Mouse (Mus musculus): Measurements from ENCODE around the gene 1700123O20Rik.

1700123O20Rik gene

DNA sequence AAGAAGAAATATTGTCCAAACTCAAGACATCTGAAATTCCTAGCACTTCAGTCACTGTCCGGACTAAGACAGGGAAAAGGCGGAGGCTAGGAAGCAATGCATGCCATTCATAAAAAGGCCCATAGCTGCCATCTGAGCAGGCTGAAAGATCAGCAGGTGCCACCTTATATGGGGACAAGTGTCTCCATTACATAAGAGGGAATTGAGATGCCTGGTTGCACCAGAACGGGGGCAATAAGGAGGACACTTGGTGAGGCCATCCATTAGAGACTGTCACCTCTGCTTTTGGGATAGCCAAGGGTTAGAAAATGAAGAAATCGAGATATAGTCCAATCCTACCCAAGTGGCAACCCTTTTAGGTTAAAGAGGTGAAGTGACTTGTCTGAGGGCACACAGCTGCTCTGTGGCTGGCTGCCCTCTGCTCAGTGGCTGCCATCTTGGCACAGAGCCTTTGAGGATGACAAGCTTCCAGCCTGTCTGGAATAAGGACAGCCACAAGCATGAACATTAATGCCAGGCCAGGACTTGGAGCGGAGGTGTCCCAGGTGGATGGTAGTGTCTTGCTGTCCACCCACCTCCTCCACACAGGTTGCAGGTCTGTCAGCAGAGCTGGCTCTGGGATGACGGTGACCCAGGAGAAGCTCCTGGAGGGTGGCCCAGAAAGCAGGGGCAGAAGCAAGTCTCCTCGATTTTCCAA lies 34.8 kb downstream of the 1700123O20Rik start:
- ATAC-seq (ENCODE audit: insufficient number of reproducible peaks, low FRiP score, low TSS enrichment) = peak; percentile 57; the same call in 1 of the 2 replicates

DNA sequence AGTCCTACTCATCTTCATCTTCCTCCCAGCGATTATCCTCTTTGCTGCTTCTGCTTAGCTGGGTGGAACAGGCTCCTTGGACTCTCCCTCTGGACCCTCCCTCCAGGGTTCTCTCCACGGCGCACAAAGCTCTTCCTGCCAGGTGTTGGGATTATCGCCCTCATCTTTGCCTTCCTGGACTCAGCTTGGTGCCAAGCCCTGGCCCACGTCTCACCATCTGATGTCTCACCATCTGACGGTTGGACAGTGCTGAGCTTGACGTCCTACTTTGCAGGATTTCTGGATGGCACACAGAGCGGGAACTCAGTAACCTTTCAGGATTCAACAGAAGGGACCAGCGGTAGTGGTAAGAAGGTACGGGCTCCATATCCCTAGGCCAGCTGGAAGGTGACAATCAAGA lies 35.7 kb downstream of the 1700123O20Rik start:
- peak; percentile 62; the same call in 1 of the 2 replicates for ATAC-seq (ENCODE audit: insufficient number of reproducible peaks, low FRiP score, low TSS enrichment)

DNA sequence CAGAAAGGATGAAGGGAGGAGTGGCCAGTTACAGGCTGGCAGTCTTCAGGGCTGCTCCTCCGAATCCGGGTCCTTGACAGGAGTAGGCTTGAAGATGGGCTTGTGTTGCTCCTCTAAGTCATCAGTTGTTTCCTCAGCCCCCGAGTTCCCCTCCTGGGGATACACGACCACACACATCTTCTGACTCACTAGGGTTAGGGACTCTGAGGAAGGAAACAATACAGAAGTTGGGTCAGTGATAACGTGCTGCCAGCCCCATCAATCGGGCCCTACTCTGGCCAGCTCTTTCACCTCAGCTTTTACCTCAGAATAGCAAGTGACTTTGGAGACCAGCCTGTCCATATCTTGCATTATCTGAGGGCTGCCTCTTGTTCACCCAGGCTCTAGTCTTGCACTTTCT lies 38.0 kb downstream of the 1700123O20Rik start:
- ATAC-seq (ENCODE audit: insufficient number of reproducible peaks, low FRiP score, low TSS enrichment) = no peak

DNA sequence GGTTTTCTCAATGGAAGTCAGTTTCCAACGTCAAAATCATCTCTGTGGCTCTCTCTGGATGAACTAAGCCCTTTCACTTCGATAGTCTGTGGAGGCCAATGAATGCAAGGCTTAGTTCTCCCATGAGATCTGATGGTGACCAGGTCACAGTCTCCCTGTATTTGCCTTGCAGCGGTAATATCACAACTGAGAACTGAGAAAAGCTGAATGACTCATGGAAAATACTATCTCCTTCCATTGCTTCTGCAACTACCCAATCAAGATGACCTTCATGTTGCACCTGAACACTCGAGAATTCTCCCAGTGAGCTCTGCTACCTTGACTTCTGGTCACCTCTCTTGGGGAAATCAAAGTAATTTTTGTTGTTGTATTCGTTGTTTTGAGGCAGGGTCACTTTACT lies 41.5 kb downstream of the 1700123O20Rik start:
- ATAC-seq (ENCODE audit: insufficient number of reproducible peaks, low FRiP score, low TSS enrichment) = no peak

DNA sequence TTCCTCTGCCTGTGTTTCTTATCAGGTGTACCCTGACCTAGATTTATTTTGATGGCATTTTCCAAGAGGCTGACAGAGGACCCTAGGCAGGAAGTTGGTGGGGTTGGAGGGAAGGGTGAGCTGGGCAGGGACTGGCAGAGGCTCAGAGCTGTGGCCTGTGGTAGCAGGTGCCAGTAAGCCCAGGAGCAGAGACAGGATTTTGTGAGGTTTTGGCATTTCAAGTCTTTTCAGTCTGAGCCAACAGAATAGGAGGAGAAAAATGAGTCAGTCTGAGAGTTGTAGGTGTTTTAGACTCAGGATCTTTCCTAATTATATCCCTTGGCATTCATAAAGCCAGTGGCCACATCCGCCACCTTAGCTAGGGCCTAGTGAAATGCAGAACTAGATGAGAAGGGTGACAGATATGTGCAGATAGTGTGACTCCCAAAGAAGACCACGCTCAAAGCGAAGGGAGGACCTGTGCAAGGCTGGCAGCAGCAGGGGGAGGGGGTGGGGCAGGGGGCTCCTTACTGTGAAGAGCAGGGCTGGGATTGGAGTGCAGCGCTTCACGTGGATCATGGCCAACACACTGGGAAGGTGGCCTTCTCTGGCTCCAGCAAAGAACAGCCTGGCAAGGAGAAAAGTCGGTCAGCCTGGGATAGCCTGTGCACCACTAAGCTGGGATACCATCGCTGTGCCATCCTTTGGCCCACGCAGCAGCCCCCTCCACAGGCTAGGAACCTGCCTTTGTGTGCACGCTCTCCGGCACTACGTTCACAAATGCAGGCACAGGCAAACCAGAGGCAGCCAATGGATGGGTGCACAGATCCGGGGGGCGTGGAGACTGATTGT lies 43.0 kb downstream of the 1700123O20Rik start:
- ATAC-seq (ENCODE audit: insufficient number of reproducible peaks, low FRiP score, low TSS enrichment) = peak; percentile 47; the same call in 1 of the 2 replicates

DNA sequence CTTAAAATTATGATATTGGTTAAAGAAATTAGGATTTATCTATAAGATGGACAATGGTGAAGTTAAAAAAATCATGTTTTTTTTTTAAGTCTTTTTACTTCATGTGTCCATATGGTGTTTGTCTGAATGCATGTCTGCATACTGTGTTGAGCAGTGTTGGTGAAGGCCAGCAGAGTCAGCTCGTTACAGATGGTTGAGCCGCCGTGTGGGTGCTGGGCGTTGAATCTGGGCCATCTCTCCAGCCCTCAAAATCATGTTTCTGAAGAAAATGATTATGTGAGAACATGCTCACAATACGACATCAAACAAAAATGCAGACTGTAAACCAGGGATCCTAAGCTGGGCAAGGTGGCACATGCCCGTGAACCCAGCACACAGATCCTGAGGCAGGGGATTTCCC lies 44.3 kb downstream of the 1700123O20Rik start:
- no peak; the same call in 1 of the 2 replicates for ATAC-seq (ENCODE audit: insufficient number of reproducible peaks, low FRiP score, low TSS enrichment)

DNA sequence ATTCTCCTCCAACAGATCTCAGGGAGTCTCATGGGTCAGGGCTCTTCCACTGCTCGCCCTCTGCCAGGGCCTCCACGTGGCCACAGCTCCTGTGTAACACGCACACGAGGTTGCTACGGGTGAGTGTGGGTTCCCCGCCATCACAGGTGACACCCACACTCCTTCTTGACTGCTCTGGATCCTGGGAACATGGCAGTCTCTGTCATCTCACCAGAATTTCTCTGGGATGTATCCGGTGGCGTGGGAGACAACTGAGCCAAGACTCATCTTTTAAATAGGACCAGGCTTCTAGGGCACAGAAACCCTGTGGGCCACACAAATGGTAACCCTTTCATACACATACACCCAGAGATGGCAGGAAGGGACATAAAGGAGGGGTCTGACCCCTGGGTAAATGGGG lies 46.2 kb downstream of the 1700123O20Rik start:
- no peak for ATAC-seq (ENCODE audit: insufficient number of reproducible peaks, low FRiP score, low TSS enrichment)

DNA sequence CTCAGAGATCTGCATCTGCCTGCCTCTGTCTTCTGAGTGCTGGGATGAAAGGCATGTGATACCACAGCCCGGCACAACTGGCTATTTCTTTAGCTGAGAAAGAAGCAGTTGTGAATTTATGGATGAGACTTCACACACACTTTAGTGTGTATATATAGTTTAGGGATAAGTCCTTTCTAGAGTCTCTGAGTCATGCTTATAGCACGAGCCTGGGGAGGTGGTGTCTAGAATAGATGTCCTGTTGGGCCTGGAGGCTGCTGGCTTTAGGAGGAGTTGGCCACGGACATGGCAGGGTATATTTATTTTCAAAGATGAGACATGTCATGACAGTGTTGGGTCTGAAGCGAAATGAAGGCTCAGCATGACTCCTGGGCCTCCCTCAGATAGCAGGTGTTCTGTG lies 48.0 kb downstream of the 1700123O20Rik start:
- no peak for ATAC-seq (ENCODE audit: insufficient number of reproducible peaks, low FRiP score, low TSS enrichment)

DNA sequence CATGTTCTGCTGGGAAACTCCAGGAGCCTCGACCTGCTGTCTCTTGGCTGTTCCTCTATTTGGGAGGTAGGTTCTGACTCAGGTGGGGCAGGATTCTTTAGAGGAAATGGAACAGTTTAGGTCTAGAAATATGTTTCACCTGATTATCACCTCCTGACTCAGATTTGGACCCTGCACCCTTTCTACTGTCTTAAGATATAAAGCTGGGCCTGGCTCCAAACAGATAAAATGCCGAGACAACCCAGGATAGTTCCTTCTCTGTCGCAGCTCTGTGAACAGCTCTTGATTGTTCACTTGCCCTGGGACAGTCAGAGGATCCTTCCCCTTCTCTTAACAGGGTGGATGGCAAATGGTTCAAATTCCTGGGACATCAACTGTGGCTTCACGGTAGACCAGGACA lies 49.2 kb downstream of the 1700123O20Rik start:
- no peak for ATAC-seq (ENCODE audit: insufficient number of reproducible peaks, low FRiP score, low TSS enrichment)

DNA sequence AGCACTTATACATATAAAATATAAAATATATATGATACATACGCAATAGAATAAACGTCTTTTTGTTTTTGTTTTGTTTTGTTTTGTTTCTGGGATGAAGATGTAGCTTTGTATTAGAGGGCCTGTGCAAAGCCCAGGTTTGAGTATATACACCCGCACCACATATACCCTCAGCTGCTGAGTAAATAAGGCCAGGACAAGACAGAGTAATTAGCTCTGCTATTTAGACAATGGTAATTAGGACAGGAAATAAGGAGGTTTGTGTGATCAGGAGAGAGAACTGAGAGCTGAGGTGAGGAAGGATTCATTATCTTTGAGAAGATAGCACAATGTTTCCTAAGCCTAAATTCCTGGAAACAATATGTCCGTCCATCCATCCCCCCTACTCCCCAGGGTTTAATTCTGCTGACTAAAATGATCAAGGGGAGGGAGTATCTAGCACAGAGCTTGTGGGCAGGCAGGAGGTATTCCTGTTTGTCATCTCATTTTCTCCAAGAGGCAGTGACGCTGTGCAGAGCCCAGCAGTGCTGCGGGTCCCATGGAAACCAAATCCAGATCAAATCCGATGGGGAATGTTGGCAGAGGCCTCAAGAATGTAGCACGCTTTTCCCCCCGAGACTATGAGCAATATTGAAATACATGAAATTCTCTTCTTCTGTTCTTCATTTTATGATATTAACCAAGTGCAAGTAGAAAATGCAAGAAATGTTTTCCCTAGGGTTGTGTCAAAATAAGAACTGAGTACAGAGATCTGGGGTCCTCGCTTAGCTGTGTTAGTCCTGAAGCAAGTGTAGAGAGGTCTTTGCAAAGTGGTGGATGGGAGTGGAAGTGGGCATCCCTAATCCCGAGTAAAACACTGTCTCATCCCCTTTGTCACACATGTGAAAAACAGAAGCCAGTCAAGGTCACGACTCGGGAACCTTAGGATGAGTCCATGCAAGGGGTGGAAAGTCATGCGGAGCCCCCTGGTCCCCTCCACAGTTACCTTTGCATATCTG lies 50.8 kb downstream of the 1700123O20Rik start:
- ATAC-seq (ENCODE audit: insufficient number of reproducible peaks, low FRiP score, low TSS enrichment) = no peak

DNA sequence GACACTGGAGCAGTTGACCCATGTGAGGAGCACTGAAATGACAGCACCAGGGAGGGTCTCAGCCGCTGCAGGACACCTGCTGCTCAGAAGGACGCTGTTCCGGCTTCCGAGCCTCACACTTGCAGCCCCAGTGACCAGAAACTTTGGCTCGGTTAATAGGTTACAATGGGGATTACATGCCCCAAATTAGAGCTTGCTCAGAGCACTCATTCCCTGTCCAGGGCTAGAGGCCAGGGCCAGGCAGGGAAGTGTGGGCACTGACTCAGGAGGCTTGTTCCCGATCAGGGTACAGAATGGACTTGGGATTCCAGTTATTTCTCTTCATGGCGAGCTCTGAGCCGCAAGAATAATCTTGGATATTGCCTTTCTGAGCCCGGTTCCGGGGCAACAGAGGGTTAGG lies 51.6 kb downstream of the 1700123O20Rik start:
- no peak; the same call in 1 of the 2 replicates for ATAC-seq (ENCODE audit: insufficient number of reproducible peaks, low FRiP score, low TSS enrichment)

Data from cerebellum, adult (tissue).